Mouse (Mus musculus) testis, adult 10 weeks (tissue): ENCODE results near the gene Gm3629. TPM values are rescaled to one million over a fixed set of nuclear protein-coding genes. Genes with fewer than 3 reads are reported as not detected.

ENCODE experiments used
- polyA plus RNA-seq: library from polyadenylated mRNA; stranded (reverse); fragments of 350-450 nt; fragmentation: Illumina TruSeq; extraction: RNeasy Lipid Tissue Mini Kit (QIAGEN cat#74804); gene quantifications from one replicate; pipeline ENCODE4 v1.2.3, GENCODE M21; 2014; ENCODE audit warnings: low read depth, low replicate concordance

The Gm3629 gene
- polyA plus RNA-seq: 5.4 TPM

GRCm38 (mm10) chr14:6590513-6590912 is at the start of gene Gm3629:
Gene Gm3629, minus strand, starts transcription at chr14:6590613.

GRCm38 (mm10) chr14:6622318-6622717 is 31.9 kb upstream of the Gm3629 start, which contains the start of gene Gm3460:
Gene Gm3460, minus strand, starts transcription at chr14:6622418.

GRCm38 (mm10) chr14:6537190-6537589 is 53.2 kb downstream of the Gm3629 start, which contains the start of gene Gm8356:
Gene Gm8356, minus strand, starts transcription at chr14:6537290.

Other genes starting within 250 kb of the Gm3629 start
- 4.4 TPM for gene Gm3618, start 246.9 kb downstream of the Gm3629 start, polyA plus RNA-seq
- 1.8 TPM for gene Gm16440, start 200.3 kb downstream of the Gm3629 start, polyA plus RNA-seq
- gene Gm3591, start 178.1 kb downstream of the Gm3629 start, polyA plus RNA-seq: 6.7 TPM
- gene Gm3594, start 146.0 kb downstream of the Gm3629 start, polyA plus RNA-seq: 1.4 TPM
- gene Gm8356, start 53.3 kb downstream of the Gm3629 start, polyA plus RNA-seq: 12.9 TPM
- 178 TPM for gene Gm3460, start 31.8 kb upstream of the Gm3629 start, polyA plus RNA-seq
- gene Gm10251, start 93.6 kb upstream of the Gm3629 start, polyA plus RNA-seq: 31.9 TPM
- 0.25 TPM for gene Gm8050, start 129.6 kb upstream of the Gm3629 start, polyA plus RNA-seq
- gene Gm3636, start 151.7 kb upstream of the Gm3629 start, polyA plus RNA-seq: 6.8 TPM
- 79.0 TPM for gene Gm8362, start 183.8 kb upstream of the Gm3629 start, polyA plus RNA-seq
- 7.2 TPM for gene Gm3642, start 249.7 kb upstream of the Gm3629 start, polyA plus RNA-seq